Mouse (Mus musculus): ENCODE measurements around the gene Dclre1a. TPM values are rescaled to one million over a fixed set of nuclear protein-coding genes. Genes with fewer than 3 reads are reported as not detected.

The Dclre1a gene
- total RNA-seq (2012; rRNA removed) (27.9 and 28.7 TPM in 2 replicates), polyA plus RNA-seq (2012; ENCODE audit: insufficient read depth in 1 of 2, insufficient read length in 2 of 2, low read depth in 1 of 2, low replicate concordance in 2 of 2, missing spikeins in 1 of 2) (100 to 1,000 TPM in 1 of 2 experiments, 10 to 100 TPM in 1; 36.0 to 142 TPM)

DNA sequence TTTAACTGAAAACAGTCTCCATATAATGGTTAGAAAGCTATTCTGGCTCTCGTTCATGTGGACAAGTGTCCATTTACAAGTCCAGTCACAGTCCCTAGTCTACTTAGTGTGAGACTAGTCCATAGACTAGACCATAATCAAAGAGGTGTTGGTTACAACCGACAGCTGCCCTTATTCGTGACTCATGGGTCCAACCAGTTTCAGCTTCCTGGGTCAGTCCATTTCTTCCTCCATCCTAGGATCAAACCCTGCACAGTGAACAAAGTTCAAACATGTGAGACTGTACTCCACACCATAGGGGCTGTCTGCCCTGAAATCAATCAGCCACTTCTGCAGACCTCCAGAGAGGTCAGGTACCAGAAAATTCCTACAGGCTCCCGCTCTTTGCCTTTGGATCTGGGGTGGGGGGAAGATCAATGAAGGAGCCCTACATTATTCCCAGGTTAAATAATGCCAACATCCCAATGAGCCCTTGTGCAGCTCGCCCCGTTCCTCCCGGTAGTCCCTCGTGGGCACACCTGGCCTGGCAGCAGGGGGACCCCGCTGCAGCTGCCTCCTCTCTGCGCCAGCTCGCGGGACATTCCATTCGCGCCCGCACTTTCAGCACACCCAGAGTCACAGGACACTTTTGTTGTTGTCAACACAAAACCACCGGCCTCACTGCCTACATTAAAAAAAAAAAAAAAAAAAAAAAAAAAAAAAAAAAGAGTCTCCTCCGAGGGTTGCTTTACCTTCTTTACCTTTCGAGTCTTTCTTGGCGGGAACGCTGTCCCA lies at the start of gene Dclre1a:
Gene Dclre1a, minus strand, starts transcription at position 767 of the 774 bp plus-strand sequence.
- Histone ChIP-seq H3K79me2 (ENCODE audit: control insufficient read depth, insufficient read depth, low read length, poor library complexity) (peaks cover 49% of the 10 kb centered on the region), H3K4me3 (ENCODE audit: control insufficient read depth in 1 of 2, insufficient read depth in 1 of 2, low read depth in 2 of 2, low read length in 2 of 2) (peak within 1 kb of the TSS; percentile 86 to 92), H3K27me3 (ENCODE audit: control insufficient read depth in 1 of 2, insufficient read depth in 2 of 2, low read length in 2 of 2) (no peaks in the 10 kb centered on the region), H3K27ac (ENCODE audit: control insufficient read depth, low read depth, low read length) (peak within 1 kb of the TSS; percentile 87), H3K9ac (ENCODE audit: control insufficient read depth, low read depth, low read length, poor library complexity, severe bottlenecking) (peak within 1 kb of the TSS; percentile 92), H3K36me3 (ENCODE audit: control insufficient read depth in 1 of 2, insufficient read depth in 2 of 2, low read length in 2 of 2) (peaks cover 6 to 38% of the 10 kb centered on the region in 2 experiments), H3K9me3 (replicated peaks; ENCODE audit: insufficient read depth, low read length) (no peaks in the 10 kb centered on the region), H3K4me1 (ENCODE audit: control insufficient read depth in 1 of 2, insufficient read depth in 2 of 2, low read length in 2 of 2) (peaks cover 12 to 36% of the 10 kb centered on the region in 2 experiments)
- TF ChIP-seq RCOR1 (IDR thresholded peaks at IDR 0.05; ENCODE audit: low read depth, low read length), result no peak
- peak; percentile 82; the same call in 1 of the 2 replicates for TF ChIP-seq MYC (IDR thresholded peaks at IDR 0.05; ENCODE audit: low read depth, low read length)
- TF ChIP-seq MEF2A (IDR thresholded peaks at IDR 0.05; ENCODE audit: extremely low read depth, insufficient replicate concordance, low read depth, low read length, poor library complexity, severe bottlenecking), result no peak
- no peak for TF ChIP-seq MAFK (IDR thresholded peaks at IDR 0.05; ENCODE audit: borderline replicate concordance, low read depth, low read length)
- TF ChIP-seq SIN3A (IDR thresholded peaks at IDR 0.05; ENCODE audit: low read length), result no peak
- TF ChIP-seq CTCF (IDR thresholded peaks at IDR 0.05 in 2 of 3, conservative IDR thresholded peaks at IDR 0.05 in 1 of 3; ENCODE audit: control insufficient read depth in 1 of 3, insufficient read depth in 1 of 3, low read depth in 2 of 3, low read length in 3 of 3, poor library complexity in 1 of 3, severe bottlenecking in 1 of 3), result peak in 1 of 3 experiments; percentile 35; a peak in 2 of 6 replicates
- no peak for TF ChIP-seq TCF12 (IDR thresholded peaks at IDR 0.05; ENCODE audit: low read depth, low read length)
- TF ChIP-seq POLR2A (IDR thresholded peaks at IDR 0.05; ENCODE audit: control insufficient read depth in 1 of 2, insufficient read depth in 1 of 2, low read depth in 1 of 2, low read length in 2 of 2, poor library complexity in 1 of 2), result peak; percentile 61 to 70; a peak in 3 of 4 replicates
- no peak for TF ChIP-seq MAZ (IDR thresholded peaks at IDR 0.05; ENCODE audit: low read depth, low read length)
- peak; percentile 89 for DNase-seq (ENCODE audit: low read depth, low spot score)

DNA sequence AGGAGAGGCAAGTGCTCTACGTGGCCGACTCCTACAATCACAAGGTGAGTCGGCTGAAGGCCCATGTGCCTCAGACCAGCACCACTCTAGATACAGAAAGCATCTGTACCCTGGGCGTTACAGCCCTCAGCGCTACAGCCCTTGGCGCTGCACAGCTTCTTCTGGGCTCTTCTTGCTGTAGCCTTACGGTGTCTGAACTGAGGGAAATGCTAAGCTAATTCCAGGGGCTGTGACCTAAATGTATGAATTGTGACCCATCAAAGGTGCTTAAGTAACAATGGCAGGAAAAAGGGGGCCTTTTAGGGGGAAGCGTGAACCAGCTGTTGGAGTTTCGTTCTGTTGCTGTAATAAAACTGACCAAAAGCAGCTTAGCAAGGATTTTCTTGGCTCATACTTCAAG lies 44.5 kb upstream of the Dclre1a start:
- Histone ChIP-seq H3K27me3 (ENCODE audit: control insufficient read depth in 1 of 2, insufficient read depth in 2 of 2, low read length in 2 of 2) (no peaks in the 10 kb centered on the region), H3K9me3 (replicated peaks; ENCODE audit: insufficient read depth, low read length) (no peaks in the 10 kb centered on the region), H3K79me2 (ENCODE audit: control insufficient read depth, insufficient read depth, low read length, poor library complexity) (no peaks in the 10 kb centered on the region), H3K4me3 (ENCODE audit: control insufficient read depth in 1 of 2, insufficient read depth in 1 of 2, low read depth in 2 of 2, low read length in 2 of 2) (no peak overlapping the region), H3K36me3 (ENCODE audit: control insufficient read depth in 1 of 2, insufficient read depth in 2 of 2, low read length in 2 of 2) (peaks cover 16 to 49% of the 10 kb centered on the region in 2 experiments), H3K4me1 (ENCODE audit: control insufficient read depth in 1 of 2, insufficient read depth in 2 of 2, low read length in 2 of 2) (peaks cover 11 to 12% of the 10 kb centered on the region in 2 experiments), H3K9ac (ENCODE audit: control insufficient read depth, low read depth, low read length, poor library complexity, severe bottlenecking) (no peak overlapping the region), H3K27ac (ENCODE audit: control insufficient read depth, low read depth, low read length) (no peak overlapping the region)
- no peak for DNase-seq (ENCODE audit: low read depth, low spot score)
- TF ChIP-seq KAT2A (conservative IDR thresholded peaks at IDR 0.05; ENCODE audit: low read depth, low read length) (no peak), GABPA (IDR thresholded peaks at IDR 0.05; ENCODE audit: low read depth, low read length) (no peak), TBP (IDR thresholded peaks at IDR 0.05; ENCODE audit: low read depth, low read length) (no peak), BHLHE40 (IDR thresholded peaks at IDR 0.05; ENCODE audit: borderline replicate concordance, low read depth, low read length) (no peak), TAL1 (IDR thresholded peaks at IDR 0.05; ENCODE audit: low read length) (no peak), HCFC1 (IDR thresholded peaks at IDR 0.05; ENCODE audit: low read depth, low read length) (no peak), SIN3A (IDR thresholded peaks at IDR 0.05; ENCODE audit: low read length) (no peak), NRF1 (IDR thresholded peaks at IDR 0.05; ENCODE audit: insufficient read depth, low read depth, low read length, poor library complexity, severe bottlenecking) (no peak), SMC3 (IDR thresholded peaks at IDR 0.05; ENCODE audit: low read depth, low read length) (no peak), RCOR1 (IDR thresholded peaks at IDR 0.05; ENCODE audit: low read depth, low read length) (no peak), ZNF384 (IDR thresholded peaks at IDR 0.05; ENCODE audit: low read depth, low read length) (no peak), ZKSCAN1 (IDR thresholded peaks at IDR 0.05; ENCODE audit: low read depth, low read length) (no peak), ELF1 (IDR thresholded peaks at IDR 0.05; ENCODE audit: low read depth, low read length) (no peak), USF1 (IDR thresholded peaks at IDR 0.05; ENCODE audit: low read depth, low read length) (no peak), USF2 (IDR thresholded peaks at IDR 0.05; ENCODE audit: borderline replicate concordance in 1 of 2, insufficient read depth in 1 of 2, low read depth in 1 of 2, low read length in 2 of 2) (no peak)
